Mouse (Mus musculus) cortical plate, adult 2 months (tissue): ENCODE results near the gene Tmcc3.

Experiments used
- CTCF ChIP-seq: fragments of 200-500 bp; IDR thresholded peaks from 2 replicates; pipeline ENCODE4 v1.5.1; 2011; ENCODE audit warnings: mild to moderate bottlenecking, control low read depth, low read length; ENCODE audit not compliant: insufficient read depth; ENCODE audit errors: extremely low read depth
- POLR2A ChIP-seq: fragments of 200-500 bp; IDR thresholded peaks from 2 replicates; pipeline ENCODE4 v1.6.1; 2011; ENCODE audit warnings: mild to moderate bottlenecking, low read length, control low read depth; ENCODE audit not compliant: insufficient read depth; ENCODE audit errors: extremely low read depth

GRCm38 (mm10) chr10:94465646-94466045 is 153.9 kb downstream of the Tmcc3 start:
- no peak for TF ChIP-seq CTCF
- no peak for TF ChIP-seq POLR2A
